Mouse (Mus musculus): ENCODE data around the gene Plekhn1. TPM values are rescaled to one million over a fixed set of nuclear protein-coding genes. Genes with fewer than 3 reads are reported as not detected.

Plekhn1 gene
- total RNA-seq, 2 experiments from 2014 or later, result 5.9 to 6.7 TPM

GRCm38 (mm10) chr4:156216196-156216595, 18.5 kb downstream of the Plekhn1 start:
- DNase-seq (ENCODE audit: low spot score), result no peak

- peak; percentile 94 for DNase-seq (ENCODE audit: low spot score)
Measured at GRCm38 (mm10) chr4:156215649-156216048, 19.0 kb downstream of the Plekhn1 start, which contains the start of gene Perm1. Gene Perm1 (plus strand): TSS chr4:156215868.

- no peak for DNase-seq (ENCODE audit: low spot score)
Measured at GRCm38 (mm10) chr4:156213134-156213533, 21.5 kb downstream of the Plekhn1 start.

- no peak for DNase-seq (ENCODE audit: low spot score)
Measured at GRCm38 (mm10) chr4:156209963-156210635, 24.6 kb downstream of the Plekhn1 start.

GRCm38 (mm10) chr4:156208872-156209271, 25.8 kb downstream of the Plekhn1 start:
- DNase-seq (ENCODE audit: low spot score), result no peak

GRCm38 (mm10) chr4:156203413-156204131, 31.1 kb downstream of the Plekhn1 start:
- no peak for DNase-seq (ENCODE audit: low spot score)

GRCm38 (mm10) chr4:156203001-156203412, 31.6 kb downstream of the Plekhn1 start, which contains the start of gene AW011738:
Gene AW011738 (plus strand): TSS chr4:156203304.
- peak; percentile 75 for DNase-seq (ENCODE audit: low spot score)

GRCm38 (mm10) chr4:156202462-156202893, 32.2 kb downstream of the Plekhn1 start:
- no peak for DNase-seq (ENCODE audit: low spot score)

- DNase-seq (ENCODE audit: low spot score), result no peak
Measured at GRCm38 (mm10) chr4:156200623-156201475, 33.8 kb downstream of the Plekhn1 start, which contains the start of gene Isg15. Gene Isg15 (minus strand): TSS chr4:156200818.

- DNase-seq (ENCODE audit: low spot score), result peak; percentile 88
Measured at GRCm38 (mm10) chr4:156197829-156198205, 36.8 kb downstream of the Plekhn1 start.

- peak; percentile 64 for DNase-seq (ENCODE audit: low spot score)
Measured at GRCm38 (mm10) chr4:156197131-156197828, 37.4 kb downstream of the Plekhn1 start, which contains the start of gene Agrn. Gene Agrn (minus strand): TSS chr4:156197488.

GRCm38 (mm10) chr4:156195927-156196870, 38.5 kb downstream of the Plekhn1 start:
- peak; percentile 20 for DNase-seq (ENCODE audit: low spot score)

GRCm38 (mm10) chr4:156194346-156194745, 40.3 kb downstream of the Plekhn1 start:
- DNase-seq (ENCODE audit: low spot score), result no peak

GRCm38 (mm10) chr4:156193906-156194305, 40.8 kb downstream of the Plekhn1 start:
- no peak for DNase-seq (ENCODE audit: low spot score)

- DNase-seq (ENCODE audit: low spot score), result no peak
Measured at GRCm38 (mm10) chr4:156193200-156193590, 41.5 kb downstream of the Plekhn1 start.

GRCm38 (mm10) chr4:156192421-156193199, 42.0 kb downstream of the Plekhn1 start:
- no peak for DNase-seq (ENCODE audit: low spot score)

- DNase-seq (ENCODE audit: low spot score), result no peak
Measured at GRCm38 (mm10) chr4:156188811-156189323, 45.8 kb downstream of the Plekhn1 start.

GRCm38 (mm10) chr4:156188162-156188810, 46.4 kb downstream of the Plekhn1 start:
- no peak for DNase-seq (ENCODE audit: low spot score)

Measured in gastrocnemius, adult 18-20 months (tissue).